Mouse (Mus musculus) neutrophil, adult 5-6 weeks (primary cell): ENCODE data around the gene E2f8. TPM values are rescaled to one million over a fixed set of nuclear protein-coding genes. Genes with fewer than 3 reads are reported as not detected.

Experiments
- ATAC-seq: fragments of 151-379, 151-347 bp; 2 replicates; pipeline ENCODE4 v1.8.0; 2017; ENCODE audit warnings: mild to moderate bottlenecking, moderate TSS enrichment; ENCODE audit not compliant: insufficient number of reproducible peaks, poor library complexity, low FRiP score, severe bottlenecking; ENCODE audit errors: extremely low read depth
- total RNA-seq: library from RNA; stranded (forward); fragments of 200-1000 nt; gene quantifications from 2 replicates; pipeline ENCODE4 v1.2.3, GENCODE M21; 2017

The E2f8 gene
- total RNA-seq: 2.0 and 3.6 TPM in 2 replicates

- no peak for ATAC-seq
Measured at GRCm38 (mm10) chr7:48881486-48881885, at the start of gene E2f8. TSS of gene E2f8 (minus strand) at chr7:48881596.

GRCm38 (mm10) chr7:48930399-48930798 lies 49.0 kb upstream of the E2f8 start:
- no peak for ATAC-seq

- ATAC-seq: peak; percentile 64; the same call in 1 of the 2 replicates
Measured at GRCm38 (mm10) chr7:48928364-48928763, 47.0 kb upstream of the E2f8 start.

GRCm38 (mm10) chr7:48925214-48925613 lies 43.8 kb upstream of the E2f8 start:
- no peak for ATAC-seq

GRCm38 (mm10) chr7:48923620-48924019 lies 42.2 kb upstream of the E2f8 start:
- no peak for ATAC-seq

GRCm38 (mm10) chr7:48918389-48918788 lies 37.0 kb upstream of the E2f8 start:
- no peak for ATAC-seq

GRCm38 (mm10) chr7:48917988-48918387 lies 36.6 kb upstream of the E2f8 start:
- no peak for ATAC-seq

- ATAC-seq: no peak
Measured at GRCm38 (mm10) chr7:48917463-48917862, 36.1 kb upstream of the E2f8 start.

GRCm38 (mm10) chr7:48914630-48915506 lies 33.5 kb upstream of the E2f8 start:
- no peak for ATAC-seq

- ATAC-seq: no peak
Measured at GRCm38 (mm10) chr7:48911146-48911545, 29.8 kb upstream of the E2f8 start.

- ATAC-seq: no peak
Measured at GRCm38 (mm10) chr7:48910282-48910681, 28.9 kb upstream of the E2f8 start.

GRCm38 (mm10) chr7:48909342-48909671 lies 27.9 kb upstream of the E2f8 start:
- no peak for ATAC-seq

GRCm38 (mm10) chr7:48908521-48909341 lies 27.3 kb upstream of the E2f8 start, which contains the start of gene Nav2:
TSS of gene Nav2 (plus strand) at chr7:48908716.
- ATAC-seq: peak; percentile 75

GRCm38 (mm10) chr7:48902454-48902853 lies 21.1 kb upstream of the E2f8 start:
- no peak for ATAC-seq

GRCm38 (mm10) chr7:48900408-48901167 lies 19.2 kb upstream of the E2f8 start:
- ATAC-seq: no peak

GRCm38 (mm10) chr7:48898416-48898815 lies 17.0 kb upstream of the E2f8 start:
- ATAC-seq: no peak

- no peak for ATAC-seq
Measured at GRCm38 (mm10) chr7:48897539-48898163, 16.3 kb upstream of the E2f8 start.

GRCm38 (mm10) chr7:48896051-48896450 lies 14.7 kb upstream of the E2f8 start:
- no peak for ATAC-seq

- no peak for ATAC-seq
Measured at GRCm38 (mm10) chr7:48895475-48895874, 14.1 kb upstream of the E2f8 start.
